Mouse (Mus musculus): Measurements from ENCODE around the gene Nol4l. TPM values are rescaled to one million over a fixed set of nuclear protein-coding genes. Genes with fewer than 3 reads are reported as not detected.

The Nol4l gene
- polyA plus RNA-seq, 1 experiment from 2014 or later = 17.2 TPM

- Histone ChIP-seq H3K9me3 (replicated peaks) (no peaks in the 10 kb centered on the region), H3K4me1 (peaks cover 42% of the 10 kb centered on the region), H3K36me3 (peaks cover 78% of the 10 kb centered on the region), H3K4me3 (no peak overlapping the region), H3K27ac (peak overlapping the region; percentile 30; the same call in 1 of the 2 replicates), H3K27me3 (ENCODE audit: low read depth, poor library complexity, severe bottlenecking) (no peaks in the 10 kb centered on the region)
- 87% methylated on average over 3 of the region's 3 CpGs for WGBS
- DNase-seq (ENCODE audit: low spot score) = no peak
Observed at GRCm38 (mm10) chr2:153423113-153423512, 106.7 kb downstream of the Nol4l start.

DNA sequence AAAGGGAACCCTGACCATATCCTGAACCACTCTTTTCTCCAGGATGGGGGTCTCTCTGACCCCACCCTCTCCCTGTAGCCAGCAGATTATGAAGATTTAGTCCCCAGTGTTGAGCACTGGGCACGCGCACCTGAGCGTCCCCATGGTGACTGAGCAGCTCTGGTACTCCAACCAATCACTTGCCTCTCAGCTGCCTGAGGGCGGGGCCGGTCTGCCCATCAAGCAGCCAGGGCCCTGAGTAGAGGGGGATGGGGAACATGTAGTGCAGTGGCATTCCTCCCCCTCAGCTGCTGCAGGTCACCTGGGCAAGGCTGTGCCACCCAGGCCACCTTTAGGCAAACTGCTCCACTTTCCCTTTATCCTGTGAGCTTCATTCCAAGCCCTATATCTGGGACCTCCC is 107.7 kb downstream of the Nol4l start:
- Histone ChIP-seq H3K27me3 (ENCODE audit: low read depth, poor library complexity, severe bottlenecking) (no peaks in the 10 kb centered on the region), H3K9me3 (replicated peaks) (no peaks in the 10 kb centered on the region), H3K27ac (no peak overlapping the region), H3K36me3 (peaks cover 80% of the 10 kb centered on the region), H3K4me1 (peaks cover 37% of the 10 kb centered on the region), H3K4me3 (no peak overlapping the region)
- 30% methylated on average over 5 of the region's 5 CpGs for WGBS
- DNase-seq (ENCODE audit: low spot score) = no peak

- H3K4me1 ChIP-seq = peaks cover 30% of the 10 kb centered on the region
Observed at GRCm38 (mm10) chr2:153421233-153421632, 108.5 kb downstream of the Nol4l start.

DNA sequence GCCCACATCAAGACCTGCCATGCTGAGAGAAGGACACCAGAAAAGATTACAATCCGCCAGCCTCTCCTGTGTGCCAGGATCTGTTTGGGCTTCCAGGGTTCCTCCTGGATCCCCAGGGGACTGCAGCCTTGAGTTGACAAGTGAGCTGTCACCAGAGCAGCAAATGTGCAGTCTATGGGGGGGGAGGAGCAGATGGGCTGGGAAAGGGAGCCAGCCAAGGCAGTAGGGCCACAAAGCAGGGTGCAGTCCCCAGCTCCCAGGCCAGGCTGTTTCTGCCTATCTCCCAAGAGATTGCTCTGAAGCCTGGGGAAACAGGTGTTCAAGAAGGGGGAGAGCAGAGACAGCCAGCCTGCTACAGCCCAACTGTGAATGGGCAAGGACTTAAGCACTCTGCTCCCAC is 111.4 kb downstream of the Nol4l start:
- H3K27ac ChIP-seq = no peak overlapping the region
- H3K27me3 ChIP-seq (ENCODE audit: low read depth, poor library complexity, severe bottlenecking) = no peaks in the 10 kb centered on the region
- no peaks in the 10 kb centered on the region for H3K9me3 ChIP-seq (replicated peaks)
- H3K4me1 ChIP-seq = peaks cover 15% of the 10 kb centered on the region
- 83% methylated on average over 1 of the region's 1 CpGs for WGBS
- no peak for DNase-seq (ENCODE audit: low spot score)
- no peak overlapping the region for H3K4me3 ChIP-seq
- peaks cover 88% of the 10 kb centered on the region for H3K36me3 ChIP-seq

More at GRCm38 (mm10) chr2:153421233-153421632, 108.5 kb downstream of the Nol4l start:
- no peaks in the 10 kb centered on the region for H3K27me3 ChIP-seq (ENCODE audit: low read depth, poor library complexity, severe bottlenecking)
- H3K27ac ChIP-seq = no peak overlapping the region
- H3K4me3 ChIP-seq = no peak overlapping the region
- DNase-seq (ENCODE audit: low spot score) = no peak
- no peaks in the 10 kb centered on the region for H3K9me3 ChIP-seq (replicated peaks)
- H3K36me3 ChIP-seq = peaks cover 87% of the 10 kb centered on the region

DNA sequence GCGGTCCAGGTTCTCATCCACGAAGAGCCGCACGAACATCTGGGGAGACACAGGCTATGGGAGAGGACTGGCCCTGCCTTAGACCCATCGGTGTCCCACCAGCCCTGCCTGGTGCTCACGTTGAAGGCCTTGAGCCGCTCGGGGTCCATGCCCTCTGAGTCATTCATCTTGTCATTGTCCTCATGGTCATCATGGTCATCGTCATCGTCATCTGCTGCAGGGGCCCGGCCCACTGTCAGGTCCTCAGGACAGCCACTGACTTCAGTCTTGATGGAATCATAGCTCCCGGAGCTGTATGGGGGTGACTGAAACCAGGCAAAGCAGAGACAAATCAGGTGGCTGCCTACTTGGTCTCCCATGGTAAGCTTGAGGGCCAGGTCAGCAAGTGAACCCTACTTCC is 111.9 kb downstream of the Nol4l start:
- 94% methylated on average over 12 of the region's 12 CpGs for WGBS
- Histone ChIP-seq H3K27ac (no peak overlapping the region), H3K4me1 (peaks cover 11% of the 10 kb centered on the region), H3K9me3 (replicated peaks) (no peaks in the 10 kb centered on the region), H3K27me3 (ENCODE audit: low read depth, poor library complexity, severe bottlenecking) (no peaks in the 10 kb centered on the region), H3K4me3 (no peak overlapping the region), H3K36me3 (peaks cover 88% of the 10 kb centered on the region)
- DNase-seq (ENCODE audit: low spot score) = no peak

DNA sequence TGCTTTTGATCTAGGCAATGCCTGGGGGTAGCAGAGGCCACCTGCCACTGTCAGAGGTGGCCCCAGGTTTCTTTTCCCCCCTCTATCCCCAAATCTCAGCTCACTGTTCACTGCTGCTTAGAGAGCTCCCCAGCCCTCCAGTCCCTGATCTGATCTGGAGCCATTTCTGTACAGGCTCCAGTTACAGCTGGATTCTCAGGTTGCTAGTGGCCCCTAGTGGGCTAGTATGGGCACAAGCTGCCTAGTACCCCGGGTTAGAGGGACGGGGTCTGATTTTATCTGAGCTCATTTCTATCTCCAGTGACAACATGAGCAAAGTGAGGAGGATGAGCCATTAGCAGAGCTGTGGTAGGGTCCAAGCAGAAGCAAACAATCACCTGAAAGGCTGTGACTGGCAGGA is 115.2 kb downstream of the Nol4l start:
- DNase-seq (ENCODE audit: low spot score) = no peak
- Histone ChIP-seq H3K27ac (no peak overlapping the region), H3K36me3 (peaks cover 100% of the 10 kb centered on the region), H3K4me1 (no peaks in the 10 kb centered on the region), H3K27me3 (ENCODE audit: low read depth, poor library complexity, severe bottlenecking) (no peaks in the 10 kb centered on the region), H3K9me3 (replicated peaks) (no peaks in the 10 kb centered on the region), H3K4me3 (no peak overlapping the region)
- WGBS = 45% methylated on average over 2 of the region's 2 CpGs

GRCm38 (mm10) chr2:153412563-153412962 is 117.2 kb downstream of the Nol4l start:
- DNase-seq (ENCODE audit: low spot score) = no peak
- no peaks in the 10 kb centered on the region for H3K9me3 ChIP-seq (replicated peaks)
- no peak overlapping the region for H3K4me3 ChIP-seq
- no peak overlapping the region for H3K27ac ChIP-seq
- peaks cover 99% of the 10 kb centered on the region for H3K36me3 ChIP-seq
- WGBS = 70% methylated on average over 6 of the region's 6 CpGs
- no peaks in the 10 kb centered on the region for H3K27me3 ChIP-seq (ENCODE audit: low read depth, poor library complexity, severe bottlenecking)
- no peaks in the 10 kb centered on the region for H3K4me1 ChIP-seq

DNA sequence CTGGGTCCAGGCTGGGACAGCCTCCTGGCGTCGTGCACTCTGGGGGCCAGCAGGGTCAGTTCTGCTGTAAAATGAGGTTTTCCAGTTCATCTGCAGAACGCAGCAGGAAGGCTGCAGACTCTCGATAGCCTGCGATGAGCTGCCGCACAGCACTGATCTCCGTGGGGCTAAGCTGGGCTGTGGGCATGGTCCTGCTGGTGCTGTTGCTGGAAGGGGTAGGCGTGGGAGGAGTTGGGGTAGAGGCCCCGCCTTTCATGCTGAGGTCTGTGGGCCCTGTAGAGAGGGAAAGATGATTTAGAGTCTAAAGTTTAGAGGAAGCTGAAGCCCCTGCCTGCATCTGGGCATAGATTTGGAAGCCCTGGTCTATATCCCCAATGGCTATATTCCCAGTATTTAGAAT is 118.2 kb downstream of the Nol4l start:
- Histone ChIP-seq H3K4me1 (no peaks in the 10 kb centered on the region), H3K27ac (no peak overlapping the region), H3K27me3 (ENCODE audit: low read depth, poor library complexity, severe bottlenecking) (no peaks in the 10 kb centered on the region), H3K4me3 (no peak overlapping the region), H3K9me3 (replicated peaks) (no peaks in the 10 kb centered on the region), H3K36me3 (peaks cover 97% of the 10 kb centered on the region)
- DNase-seq (ENCODE audit: low spot score) = no peak
- 77% methylated on average over 9 of the region's 9 CpGs for WGBS

GRCm38 (mm10) chr2:153408971-153409370 is 120.8 kb downstream of the Nol4l start:
- no peak overlapping the region for H3K4me3 ChIP-seq
- H3K36me3 ChIP-seq = peaks cover 82% of the 10 kb centered on the region
- H3K27ac ChIP-seq = no peak overlapping the region
- WGBS = 82% methylated on average over 3 of the region's 3 CpGs
- H3K4me1 ChIP-seq = no peaks in the 10 kb centered on the region
- no peaks in the 10 kb centered on the region for H3K27me3 ChIP-seq (ENCODE audit: low read depth, poor library complexity, severe bottlenecking)
- DNase-seq (ENCODE audit: low spot score) = no peak
- H3K9me3 ChIP-seq (replicated peaks) = no peaks in the 10 kb centered on the region

- no peak overlapping the region for H3K27ac ChIP-seq
- no peak overlapping the region for H3K4me3 ChIP-seq
- no peaks in the 10 kb centered on the region for H3K27me3 ChIP-seq (ENCODE audit: low read depth, poor library complexity, severe bottlenecking)
- DNase-seq (ENCODE audit: low spot score) = no peak
- H3K4me1 ChIP-seq = no peaks in the 10 kb centered on the region
- WGBS = 85% methylated on average over 6 of the region's 6 CpGs
- peaks cover 73% of the 10 kb centered on the region for H3K36me3 ChIP-seq
- H3K9me3 ChIP-seq (replicated peaks) = no peaks in the 10 kb centered on the region
Observed at GRCm38 (mm10) chr2:153406882-153407281, 122.9 kb downstream of the Nol4l start.

DNA sequence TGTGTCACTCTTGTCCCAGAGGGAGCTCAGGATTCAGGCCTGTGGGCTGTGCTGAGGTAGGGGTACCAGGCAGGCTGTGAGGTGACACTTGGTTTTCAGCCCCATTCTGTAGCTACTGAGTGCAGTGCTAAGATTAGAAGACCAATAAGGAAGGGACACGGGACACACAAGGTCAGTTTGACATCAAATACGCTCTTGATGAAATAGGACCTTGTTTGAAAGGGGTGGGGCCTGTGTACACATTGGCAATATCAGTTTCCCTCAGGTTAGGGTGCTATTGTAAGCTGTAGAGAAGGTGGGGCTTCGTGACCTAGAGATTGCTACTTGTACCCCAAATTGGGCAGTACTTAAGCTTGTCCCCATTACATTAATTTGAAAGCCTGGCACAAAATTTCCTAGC is 124.9 kb downstream of the Nol4l start:
- Histone ChIP-seq H3K4me1 (no peaks in the 10 kb centered on the region), H3K9me3 (replicated peaks) (no peaks in the 10 kb centered on the region), H3K27ac (no peak overlapping the region), H3K27me3 (ENCODE audit: low read depth, poor library complexity, severe bottlenecking) (no peaks in the 10 kb centered on the region), H3K36me3 (peaks cover 73% of the 10 kb centered on the region), H3K4me3 (no peak overlapping the region)
- WGBS = 85% methylated on average over 3 of the region's 3 CpGs
- no peak for DNase-seq (ENCODE audit: low spot score)

DNA sequence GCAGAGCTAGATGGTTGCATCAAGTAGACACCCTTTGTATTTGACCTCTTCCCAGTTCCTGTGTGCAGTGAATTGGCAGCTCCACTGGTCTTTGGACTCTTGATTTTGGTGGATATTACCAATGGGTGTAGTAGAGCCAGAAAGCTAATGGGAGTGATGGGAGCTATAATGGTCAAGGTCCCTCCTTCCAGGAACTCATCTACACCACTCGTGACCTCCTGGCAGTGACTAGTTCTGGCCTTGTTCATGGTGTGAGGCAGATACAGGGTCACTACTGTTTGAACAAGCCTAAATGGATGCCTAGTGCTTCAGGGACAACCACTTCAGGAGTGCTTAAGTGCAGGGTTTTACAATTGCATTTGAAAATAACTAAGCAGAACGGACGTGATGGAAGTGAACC is 125.7 kb downstream of the Nol4l start:
- DNase-seq (ENCODE audit: low spot score) = no peak
- 91% methylated on average over 3 of the region's 3 CpGs for WGBS
- Histone ChIP-seq H3K4me1 (no peaks in the 10 kb centered on the region), H3K36me3 (peaks cover 73% of the 10 kb centered on the region), H3K4me3 (no peak overlapping the region), H3K27me3 (ENCODE audit: low read depth, poor library complexity, severe bottlenecking) (no peaks in the 10 kb centered on the region), H3K27ac (no peak overlapping the region), H3K9me3 (replicated peaks) (no peaks in the 10 kb centered on the region)

- Histone ChIP-seq H3K9me3 (replicated peaks) (no peaks in the 10 kb centered on the region), H3K4me3 (no peak overlapping the region), H3K36me3 (peaks cover 91% of the 10 kb centered on the region), H3K27ac (no peak overlapping the region), H3K27me3 (ENCODE audit: low read depth, poor library complexity, severe bottlenecking) (no peaks in the 10 kb centered on the region), H3K4me1 (no peaks in the 10 kb centered on the region)
- 92% methylated on average over 15 of the region's 15 CpGs for WGBS
- DNase-seq (ENCODE audit: low spot score) = no peak
Observed at GRCm38 (mm10) chr2:153399166-153399565, 130.6 kb downstream of the Nol4l start.

DNA sequence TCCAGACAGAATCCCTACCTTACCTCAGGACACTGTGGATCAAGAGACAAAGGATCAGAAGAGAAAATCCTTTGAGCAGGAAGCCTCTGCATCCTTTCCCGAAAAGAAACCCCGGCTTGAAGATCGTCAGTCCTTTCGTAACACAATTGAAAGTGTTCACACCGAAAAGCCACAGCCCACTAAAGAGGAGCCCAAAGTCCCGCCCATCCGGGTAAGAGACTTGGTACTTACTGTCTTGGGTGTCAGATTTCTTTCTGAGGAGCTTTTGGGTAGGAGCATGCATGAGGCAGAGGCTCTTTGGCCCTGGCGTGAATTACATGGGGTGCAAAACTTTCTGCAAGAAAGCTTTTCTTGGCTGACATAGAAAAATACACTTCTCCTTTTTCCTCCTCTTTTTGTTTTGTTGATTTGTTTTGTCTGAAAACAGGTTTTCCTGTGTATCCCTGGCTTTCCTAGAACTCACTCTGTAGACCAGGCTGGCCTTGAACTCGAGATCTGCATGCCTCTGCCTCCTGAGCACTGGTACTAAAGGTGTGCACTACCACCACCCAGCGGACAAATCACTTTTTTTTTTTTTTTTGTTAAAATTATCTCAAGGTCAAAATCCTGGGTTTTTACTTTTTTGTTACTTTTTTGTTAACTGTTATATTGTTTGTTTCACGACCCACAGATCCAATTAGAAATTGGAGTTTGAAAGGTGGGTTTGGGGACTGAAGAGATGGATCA is 131.8 kb downstream of the Nol4l start:
- DNase-seq (ENCODE audit: low spot score) = no peak
- WGBS = 90% methylated on average over 11 of the region's 11 CpGs

More for the DNA sequence above, 131.8 kb downstream of the Nol4l start:
- H3K4me1 ChIP-seq = no peaks in the 10 kb centered on the region
- peaks cover 98% of the 10 kb centered on the region for H3K36me3 ChIP-seq
- H3K9me3 ChIP-seq (replicated peaks) = no peaks in the 10 kb centered on the region
- H3K27me3 ChIP-seq (ENCODE audit: low read depth, poor library complexity, severe bottlenecking) = no peaks in the 10 kb centered on the region
- H3K4me3 ChIP-seq = no peak overlapping the region
- H3K27ac ChIP-seq = no peak overlapping the region
